Mouse (Mus musculus): Measurements from ENCODE around the gene Smad3. TPM values are rescaled to one million over a fixed set of nuclear protein-coding genes. Genes with fewer than 3 reads are reported as not detected.

Gene Smad3
- polyA plus RNA-seq, 1 experiment from 2014 or later = 7.7 TPM

- no peak overlapping the region for H3K4me3 ChIP-seq (ENCODE audit: low read length)
- no peaks in the 10 kb centered on the region for H3K27me3 ChIP-seq (replicated peaks; ENCODE audit: control insufficient read depth, insufficient read depth, low read length)
- no peak overlapping the region for H3K9ac ChIP-seq (ENCODE audit: low read depth, low read length)
- H3K27ac ChIP-seq (ENCODE audit: low read depth, low read length) = no peak overlapping the region
- H3K4me2 ChIP-seq (ENCODE audit: low read length) = no peak overlapping the region
- no peaks in the 10 kb centered on the region for H3K36me3 ChIP-seq (ENCODE audit: control insufficient read depth, insufficient read depth, low read length)
- WGBS = 88% methylated on average over 4 of the region's 4 CpGs
- H3K9me3 ChIP-seq (ENCODE audit: control insufficient read depth, low read length) = no peaks in the 10 kb centered on the region
- H3K4me1 ChIP-seq (ENCODE audit: control insufficient read depth, insufficient read depth, low read depth, low read length) = no peaks in the 10 kb centered on the region; the same call in 1 of the 2 replicates
- ATAC-seq = no peak
Observed at GRCm38 (mm10) chr9:63790222-63790621, 32.4 kb upstream of the Smad3 start.

- H3K4me3 ChIP-seq (ENCODE audit: low read length) = no peak overlapping the region
- no peak for ATAC-seq
Observed at GRCm38 (mm10) chr9:63789386-63789785, 31.6 kb upstream of the Smad3 start.

GRCm38 (mm10) chr9:63787606-63788005, 29.8 kb upstream of the Smad3 start:
- Histone ChIP-seq H3K4me3 (ENCODE audit: low read length) (no peak overlapping the region), H3K9me3 (ENCODE audit: control insufficient read depth, low read length) (no peaks in the 10 kb centered on the region), H3K27ac (ENCODE audit: low read depth, low read length) (no peak overlapping the region), H3K4me1 (ENCODE audit: control insufficient read depth, insufficient read depth, low read depth, low read length) (no peaks in the 10 kb centered on the region; the same call in 1 of the 2 replicates), H3K27me3 (replicated peaks; ENCODE audit: control insufficient read depth, insufficient read depth, low read length) (no peaks in the 10 kb centered on the region), H3K36me3 (ENCODE audit: control insufficient read depth, insufficient read depth, low read length) (no peaks in the 10 kb centered on the region), H3K4me2 (ENCODE audit: low read length) (no peak overlapping the region), H3K9ac (ENCODE audit: low read depth, low read length) (no peak overlapping the region; the same call in 1 of the 2 replicates)
- WGBS = 52% methylated on average over 3 of the region's 3 CpGs
- ATAC-seq = no peak

More at GRCm38 (mm10) chr9:63789386-63789785, 31.6 kb upstream of the Smad3 start:
- Histone ChIP-seq H3K4me2 (ENCODE audit: low read length) (no peak overlapping the region), H3K9me3 (ENCODE audit: control insufficient read depth, low read length) (no peaks in the 10 kb centered on the region), H3K27ac (ENCODE audit: low read depth, low read length) (no peak overlapping the region), H3K9ac (ENCODE audit: low read depth, low read length) (no peak overlapping the region), H3K27me3 (replicated peaks; ENCODE audit: control insufficient read depth, insufficient read depth, low read length) (no peaks in the 10 kb centered on the region), H3K4me1 (ENCODE audit: control insufficient read depth, insufficient read depth, low read depth, low read length) (no peaks in the 10 kb centered on the region; the same call in 1 of the 2 replicates), H3K36me3 (ENCODE audit: control insufficient read depth, insufficient read depth, low read length) (no peaks in the 10 kb centered on the region)
- 55% methylated on average over 7 of the region's 7 CpGs for WGBS

DNA sequence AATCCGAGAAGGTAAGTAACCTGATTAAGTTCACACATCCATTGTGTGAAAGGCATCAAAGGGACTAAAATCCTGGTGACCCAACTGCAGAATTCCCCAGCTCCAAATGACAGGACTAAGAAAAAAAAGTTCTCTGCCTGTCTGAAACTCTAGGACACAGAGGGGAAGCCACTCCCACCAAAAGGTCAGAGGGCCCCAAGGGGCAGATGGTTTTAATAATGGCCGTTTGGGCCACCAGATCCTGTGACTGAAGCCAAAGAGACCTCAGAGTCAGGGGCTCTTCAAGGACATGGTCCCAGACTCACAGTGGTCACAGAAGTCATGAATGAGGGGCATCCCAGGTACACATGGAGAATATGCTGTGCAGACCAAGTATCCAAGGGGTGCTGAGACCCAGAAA, 29.3 kb upstream of the Smad3 start:
- ATAC-seq = no peak
- no peaks in the 10 kb centered on the region for H3K36me3 ChIP-seq (ENCODE audit: control insufficient read depth, insufficient read depth, low read length)
- no peak overlapping the region for H3K9ac ChIP-seq (ENCODE audit: low read depth, low read length)
- no peak overlapping the region for H3K4me2 ChIP-seq (ENCODE audit: low read length)
- H3K4me1 ChIP-seq (ENCODE audit: control insufficient read depth, insufficient read depth, low read depth, low read length) = peaks cover 5% of the 10 kb centered on the region; the same call in 1 of the 2 replicates
- H3K9me3 ChIP-seq (ENCODE audit: control insufficient read depth, low read length) = no peaks in the 10 kb centered on the region
- 24% methylated on average over 2 of the region's 2 CpGs for WGBS
- no peak overlapping the region for H3K4me3 ChIP-seq (ENCODE audit: low read length)
- H3K27me3 ChIP-seq (replicated peaks; ENCODE audit: control insufficient read depth, insufficient read depth, low read length) = no peaks in the 10 kb centered on the region
- no peak overlapping the region for H3K27ac ChIP-seq (ENCODE audit: low read depth, low read length)

- no peaks in the 10 kb centered on the region for H3K9me3 ChIP-seq (ENCODE audit: control insufficient read depth, low read length)
- H3K27me3 ChIP-seq (replicated peaks; ENCODE audit: control insufficient read depth, insufficient read depth, low read length) = no peaks in the 10 kb centered on the region
- H3K9ac ChIP-seq (ENCODE audit: low read depth, low read length) = no peak overlapping the region
- no peak overlapping the region for H3K27ac ChIP-seq (ENCODE audit: low read depth, low read length)
- 15% methylated on average over 5 of the region's 5 CpGs for WGBS
- no peak for ATAC-seq
- H3K4me2 ChIP-seq (ENCODE audit: low read length) = no peak overlapping the region
- peaks cover 5% of the 10 kb centered on the region; the same call in 1 of the 2 replicates for H3K4me1 ChIP-seq (ENCODE audit: control insufficient read depth, insufficient read depth, low read depth, low read length)
- H3K4me3 ChIP-seq (ENCODE audit: low read length) = no peak overlapping the region
- no peaks in the 10 kb centered on the region for H3K36me3 ChIP-seq (ENCODE audit: control insufficient read depth, insufficient read depth, low read length)
Observed at GRCm38 (mm10) chr9:63786026-63786670, 28.4 kb upstream of the Smad3 start.

GRCm38 (mm10) chr9:63785492-63785891, 27.7 kb upstream of the Smad3 start:
- H3K9me3 ChIP-seq (ENCODE audit: control insufficient read depth, low read length) = no peaks in the 10 kb centered on the region
- no peak overlapping the region for H3K27ac ChIP-seq (ENCODE audit: low read depth, low read length)
- H3K27me3 ChIP-seq (replicated peaks; ENCODE audit: control insufficient read depth, insufficient read depth, low read length) = no peaks in the 10 kb centered on the region
- peaks cover 5% of the 10 kb centered on the region; the same call in 1 of the 2 replicates for H3K4me1 ChIP-seq (ENCODE audit: control insufficient read depth, insufficient read depth, low read depth, low read length)
- H3K4me3 ChIP-seq (ENCODE audit: low read length) = no peak overlapping the region
- H3K36me3 ChIP-seq (ENCODE audit: control insufficient read depth, insufficient read depth, low read length) = no peaks in the 10 kb centered on the region
- ATAC-seq = no peak
- 61% methylated on average over 5 of the region's 5 CpGs for WGBS
- H3K4me2 ChIP-seq (ENCODE audit: low read length) = no peak overlapping the region
- H3K9ac ChIP-seq (ENCODE audit: low read depth, low read length) = no peak overlapping the region

- Histone ChIP-seq H3K36me3 (ENCODE audit: control insufficient read depth, insufficient read depth, low read length) (no peaks in the 10 kb centered on the region), H3K4me2 (ENCODE audit: low read length) (no peak overlapping the region), H3K27ac (ENCODE audit: low read depth, low read length) (no peak overlapping the region), H3K9ac (ENCODE audit: low read depth, low read length) (no peak overlapping the region), H3K4me1 (ENCODE audit: control insufficient read depth, insufficient read depth, low read depth, low read length) (peaks cover 9% of the 10 kb centered on the region; the same call in 1 of the 2 replicates), H3K4me3 (ENCODE audit: low read length) (no peak overlapping the region), H3K9me3 (ENCODE audit: control insufficient read depth, low read length) (no peaks in the 10 kb centered on the region), H3K27me3 (replicated peaks; ENCODE audit: control insufficient read depth, insufficient read depth, low read length) (no peaks in the 10 kb centered on the region)
- 81% methylated on average over 3 of the region's 3 CpGs for WGBS
- ATAC-seq = no peak
Observed at GRCm38 (mm10) chr9:63784597-63784996, 26.8 kb upstream of the Smad3 start.

- WGBS = 17% methylated on average over 4 of the region's 4 CpGs
- ATAC-seq = 0 out of 2 replicates have a peak, but pooled peaks have one; percentile 48
Observed at GRCm38 (mm10) chr9:63782744-63783143, 24.9 kb upstream of the Smad3 start.

DNA sequence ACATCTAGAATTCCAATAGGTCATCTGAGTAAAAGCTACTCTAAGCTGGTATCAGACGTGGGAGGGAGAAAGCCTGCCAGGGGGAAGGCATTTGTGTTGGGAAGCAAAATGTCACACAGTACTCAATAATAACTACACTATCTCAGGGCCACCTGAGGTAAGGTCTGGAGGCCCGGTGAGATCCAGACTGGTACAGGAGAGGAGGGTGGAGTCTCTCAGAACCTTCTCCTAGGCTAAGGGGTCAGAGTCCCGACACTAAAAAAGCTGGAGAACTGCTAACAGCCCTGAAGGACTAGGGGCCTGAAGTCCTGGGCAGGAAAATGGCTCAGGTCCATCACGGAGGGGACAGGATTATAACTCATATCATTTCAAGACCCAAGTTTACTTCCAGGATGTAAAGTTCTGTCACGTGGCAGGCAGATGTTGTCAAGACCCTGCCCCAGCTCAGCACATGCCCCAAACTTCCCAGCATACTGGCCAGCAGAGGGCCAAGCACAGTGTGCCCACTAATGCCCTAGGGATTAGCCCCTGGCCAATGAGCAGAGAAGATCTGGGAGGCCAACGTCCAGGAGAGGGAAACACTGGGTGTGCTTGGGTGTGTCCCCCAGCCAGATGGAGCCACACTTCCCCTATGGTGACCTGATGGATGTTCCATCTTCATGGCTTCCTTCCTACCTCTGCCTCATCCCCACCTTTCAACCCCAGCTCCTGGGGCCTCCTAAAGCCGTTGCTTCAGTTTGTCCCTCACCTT, 24.1 kb upstream of the Smad3 start:
- Histone ChIP-seq H3K9me3 (ENCODE audit: control insufficient read depth, low read length) (no peaks in the 10 kb centered on the region), H3K4me2 (ENCODE audit: low read length) (no peak overlapping the region), H3K4me1 (ENCODE audit: control insufficient read depth, insufficient read depth, low read depth, low read length) (peaks cover 9% of the 10 kb centered on the region; the same call in 1 of the 2 replicates), H3K27me3 (replicated peaks; ENCODE audit: control insufficient read depth, insufficient read depth, low read length) (no peaks in the 10 kb centered on the region), H3K27ac (ENCODE audit: low read depth, low read length) (no peak overlapping the region), H3K9ac (ENCODE audit: low read depth, low read length) (no peak overlapping the region), H3K4me3 (ENCODE audit: low read length) (no peak overlapping the region), H3K36me3 (ENCODE audit: control insufficient read depth, insufficient read depth, low read length) (no peaks in the 10 kb centered on the region)
- no peak for ATAC-seq
- 82% methylated on average over 7 of the region's 7 CpGs for WGBS

More at GRCm38 (mm10) chr9:63782744-63783143, 24.9 kb upstream of the Smad3 start:
- Histone ChIP-seq H3K36me3 (ENCODE audit: control insufficient read depth, insufficient read depth, low read length) (no peaks in the 10 kb centered on the region), H3K4me2 (ENCODE audit: low read length) (no peak overlapping the region), H3K9me3 (ENCODE audit: control insufficient read depth, low read length) (no peaks in the 10 kb centered on the region), H3K4me3 (ENCODE audit: low read length) (no peak overlapping the region), H3K27ac (ENCODE audit: low read depth, low read length) (no peak overlapping the region), H3K4me1 (ENCODE audit: control insufficient read depth, insufficient read depth, low read depth, low read length) (peaks cover 9% of the 10 kb centered on the region; the same call in 1 of the 2 replicates), H3K27me3 (replicated peaks; ENCODE audit: control insufficient read depth, insufficient read depth, low read length) (no peaks in the 10 kb centered on the region), H3K9ac (ENCODE audit: low read depth, low read length) (no peak overlapping the region)

All from hindbrain, embryonic 16.5 days (tissue).